Mouse (Mus musculus) common myeloid progenitor, adult 5-6 weeks (primary cell): ENCODE measurements at regions not wholly inside any gene's neighbourhood (a gene's known extent, or its start where the extent isn't known, plus 50 kb on each side); places are given as distances from the start of the nearest gene placed in this dataset.
A peak's percentile ranks its signal among the peaks of the same experiment; 100 is the strongest.
"Not testable (repeated sequence)": the region's sequence is repeated elsewhere in the genome, so short reads cannot be mapped to it uniquely, and the experiment has no call there.

ENCODE experiments used
- ATAC-seq: replicated peaks from 2 replicates; pipeline ENCODE4 v1.8.0; 2016; ENCODE audit warnings: low read depth, mild to moderate bottlenecking, moderate TSS enrichment, inconsistent platforms; ENCODE audit not compliant: poor library complexity, severe bottlenecking

- peak; percentile 88 for ATAC-seq
Observed at GRCm38 (mm10) chr4:145774241-145774761, 94.3 kb upstream of the Zfp986 start.

- ATAC-seq: 0 out of 2 replicates have a peak, but pooled peaks have one; percentile 18
Observed at GRCm38 (mm10) chr4:145774884-145775283, 93.7 kb upstream of the Zfp986 start.

- not testable (repeated sequence) for ATAC-seq
Observed at GRCm38 (mm10) chr4:145776531-145776930, 92.1 kb upstream of the Zfp986 start.

GRCm38 (mm10) chr4:145781281-145781896, 87.2 kb upstream of the Zfp986 start:
- peak; percentile 99 for ATAC-seq

GRCm38 (mm10) chr4:145814674-145815073, 53.9 kb upstream of the Zfp986 start:
- ATAC-seq: peak; percentile 24; the same call in 1 of the 2 replicates
